Mouse (Mus musculus) layer of hippocampus, adult 8-10 months (tissue): Measurements from ENCODE around the gene Hacd4. TPM values are rescaled to one million over a fixed set of nuclear protein-coding genes. Genes with fewer than 3 reads are reported as not detected.

Experiments used
- DNase-seq, 2 experiments: peaks; one replicate each; pipeline ENCODE4 v3.0.0; 2022; ENCODE audit warnings: low spot score in 2 of 2
- total RNA-seq, 4 experiments: library from RNA; stranded (reverse); gene quantifications; 2 replicates each; pipeline ENCODE4 v1.2.4; 2022

Gene Hacd4
- 1 to 10 TPM; 1.0 to 2.8 (median 2.0) TPM for total RNA-seq

GRCm38 (mm10) chr4:88438326-88438989 lies at the start of gene Hacd4:
Gene Hacd4 (minus strand): TSS chr4:88438928.
- DNase-seq, result no peak

- DNase-seq, result no peak
These were observed 49.4 kb upstream of the Hacd4 start for GRCm38 (mm10) chr4:88488107-88488506.

- no peak for DNase-seq
These were observed 41.4 kb upstream of the Hacd4 start for GRCm38 (mm10) chr4:88480130-88480529.

- no peak for DNase-seq
These were observed 40.1 kb upstream of the Hacd4 start for GRCm38 (mm10) chr4:88478809-88479186.

- DNase-seq, result no peak
These were observed 39.6 kb upstream of the Hacd4 start for GRCm38 (mm10) chr4:88478177-88478808.

GRCm38 (mm10) chr4:88476511-88477210 lies 37.9 kb upstream of the Hacd4 start:
- no peak for DNase-seq

GRCm38 (mm10) chr4:88476084-88476483 lies 37.4 kb upstream of the Hacd4 start:
- no peak for DNase-seq

GRCm38 (mm10) chr4:88471528-88471927 lies 32.8 kb upstream of the Hacd4 start:
- no peak for DNase-seq

GRCm38 (mm10) chr4:88464574-88464973 lies 25.8 kb upstream of the Hacd4 start:
- no peak for DNase-seq

GRCm38 (mm10) chr4:88462981-88463646 lies 24.4 kb upstream of the Hacd4 start:
- DNase-seq, result no peak

GRCm38 (mm10) chr4:88462501-88462900 lies 23.8 kb upstream of the Hacd4 start:
- DNase-seq, result no peak

- no peak for DNase-seq
These were observed 22.6 kb upstream of the Hacd4 start for GRCm38 (mm10) chr4:88461315-88461714.

- no peak for DNase-seq
These were observed 19.9 kb upstream of the Hacd4 start for GRCm38 (mm10) chr4:88458673-88459072.

GRCm38 (mm10) chr4:88458093-88458492 lies 19.4 kb upstream of the Hacd4 start:
- no peak for DNase-seq

GRCm38 (mm10) chr4:88450087-88450765 lies 11.5 kb upstream of the Hacd4 start:
- DNase-seq, result no peak

- no peak for DNase-seq
These were observed 10.2 kb upstream of the Hacd4 start for GRCm38 (mm10) chr4:88448976-88449375.

GRCm38 (mm10) chr4:88440814-88441213 lies 2.1 kb upstream of the Hacd4 start:
- no peak for DNase-seq

- DNase-seq, result no peak
These were observed 968 bp upstream of the Hacd4 start for GRCm38 (mm10) chr4:88439669-88440123.

GRCm38 (mm10) chr4:88438990-88439329 lies 232 bp upstream of the Hacd4 start:
- no peak for DNase-seq

- no peak for DNase-seq
These were observed 811 bp downstream of the Hacd4 start for GRCm38 (mm10) chr4:88437917-88438316.

- no peak for DNase-seq
These were observed 1.6 kb downstream of the Hacd4 start for GRCm38 (mm10) chr4:88437166-88437565.
